Mouse (Mus musculus) spleen, postnatal 14 days (tissue): Measurements from ENCODE around the gene Ppm1b.

Experiments
- DNase-seq, 2 experiments: peaks; one replicate each; pipeline ENCODE4 v3.0.0; 2021 to 2022; ENCODE audit warnings: low spot score in 2 of 2

Ppm1b gene

GRCm38 (mm10) chr17:85070658-85071057, 114.1 kb downstream of the Ppm1b start:
- no peak for DNase-seq

- DNase-seq: no peak
These were observed 114.7 kb downstream of the Ppm1b start for GRCm38 (mm10) chr17:85071088-85071775.

- DNase-seq: no peak
These were observed 115.8 kb downstream of the Ppm1b start for GRCm38 (mm10) chr17:85072383-85072782.

- DNase-seq: no peak
These were observed 116.7 kb downstream of the Ppm1b start for GRCm38 (mm10) chr17:85073214-85073613.
